Mouse (Mus musculus): ENCODE data around the gene Cdc6.

DNA sequence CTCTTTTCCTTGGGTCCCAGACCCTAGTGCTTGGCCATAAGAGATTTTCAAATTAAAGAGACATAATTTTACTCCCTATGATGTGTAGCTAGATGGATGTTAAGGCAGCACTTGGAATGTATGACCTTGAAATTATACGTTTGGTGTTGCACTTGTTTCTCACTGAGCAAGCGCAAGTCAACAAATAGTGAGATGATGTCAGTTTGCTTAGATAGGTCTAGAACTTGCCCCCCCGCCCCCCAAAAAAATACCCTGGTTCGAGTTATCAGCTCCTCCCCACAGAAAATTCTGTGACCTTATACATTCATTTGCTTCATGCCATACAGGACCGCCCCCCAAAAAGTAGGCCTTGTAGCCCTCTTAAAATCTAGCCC is 551 bp upstream of the Cdc6 start:
- no peak for TF ChIP-seq CTCF (IDR thresholded peaks at IDR 0.05; ENCODE audit: control insufficient read depth, insufficient read depth, insufficient replicate concordance, low read depth, low read length)
- TF ChIP-seq POLR2A (IDR thresholded peaks at IDR 0.05; ENCODE audit: control insufficient read depth, low read depth, low read length) = no peak

All from testis, adult 2 months (tissue).